Comparison of ENCODE assay signal across 30 mouse cellular contexts in genomic region chr2:112443491-112443890, GRCm38 (mm10). TPM values are rescaled to one million over a fixed set of nuclear protein-coding genes. Genes with fewer than 3 reads are reported as not detected.
A peak's percentile ranks its signal among the peaks of the same experiment; 100 is the strongest.
DNase-seq lines count a peak whose midpoint lies in the region; ATAC-seq and TF ChIP-seq lines count a peak whose summit lies in the region.
"Had no signal": no experiment of that assay in that cellular context is flagged by ENCODE, and none has a peak within 500 bp of the region (broad histone marks: within the 10 kb centered on the region; RNA-seq: fewer than 3 reads in every experiment).

No protein-coding gene starts in this region.

- no peaks in the 10 kb centered on the region for H3K4me1 ChIP-seq in forebrain, embryonic 11.5 days (replicated peaks; ENCODE audit: control insufficient read depth, insufficient read depth, low read length)
- H3K4me1 ChIP-seq: embryonic facial prominence, embryonic 12.5 days; hindbrain, embryonic 13.5 days; intestine, embryonic 15.5 days; limb, embryonic 10.5 days had no signal

- H3K36me3 ChIP-seq in C2C12 (ENCODE audit: control insufficient read depth, insufficient read depth): no peaks in the 10 kb centered on the region
- H3K36me3 ChIP-seq in forebrain, embryonic 11.5 days (ENCODE audit: control insufficient read depth, insufficient read depth, low read length): no peaks in the 10 kb centered on the region
- H3K36me3 ChIP-seq: embryonic facial prominence, embryonic 12.5 days; hindbrain, embryonic 13.5 days; intestine, embryonic 15.5 days; limb, embryonic 10.5 days had no signal

- H3K27ac ChIP-seq in left cerebral cortex, adult 2 months: peak overlapping the region; percentile 15; the same call in 1 of the 2 replicates
- H3K27ac ChIP-seq in forebrain, embryonic 11.5 days (ENCODE audit: low read depth, low read length): no peak overlapping the region
- H3K27ac ChIP-seq: embryonic facial prominence, embryonic 12.5 days; hindbrain, embryonic 13.5 days; intestine, embryonic 15.5 days; limb, embryonic 10.5 days had no signal

- intact Hi-C loops in left cerebral cortex, adult 2 months (cut with DNase I): no loop called here
- intact Hi-C loops in left cerebral cortex, postnatal 36 days (cut with DNase I): no loop called here

- no peak overlapping the region for H3K4me2 ChIP-seq in forebrain, embryonic 11.5 days (ENCODE audit: low read depth, low read length, severe bottlenecking)
- H3K4me2 ChIP-seq: embryonic facial prominence, embryonic 12.5 days; heart, embryonic 11.5 days; hindbrain, embryonic 13.5 days; intestine, embryonic 15.5 days had no signal

- H3K4me3 ChIP-seq in left cerebral cortex, adult 2 months: no peak overlapping the region
- no peak overlapping the region for H3K4me3 ChIP-seq in C2C12 (ENCODE audit: insufficient read depth, poor library complexity, severe bottlenecking)
- H3K4me3 ChIP-seq in forebrain, embryonic 11.5 days (ENCODE audit: low read depth, low read length): no peak overlapping the region
- H3K4me3 ChIP-seq: embryonic facial prominence, embryonic 12.5 days; hindbrain, embryonic 13.5 days; intestine, embryonic 15.5 days; limb, embryonic 10.5 days had no signal

- peak; percentile 26 to 28 for DNase-seq in left cerebral cortex, adult 2 months (ENCODE audit: extremely low spot score in 1 of 2, low spot score in 2 of 2)
- no peak for DNase-seq in left cerebral cortex, adult 11 months (ENCODE audit: low spot score)
- DNase-seq in 3T3-L1 (ENCODE audit: low read depth, low spot score): peak; percentile 97
- peak; percentile 21 to 28 for DNase-seq in left cerebral cortex, postnatal 36 days (ENCODE audit: low spot score in 2 of 2)
- no peak for DNase-seq in forebrain, embryonic 11.5 days (ENCODE audit: low spot score)
- DNase-seq in adrenal gland, postnatal 10 days: no peak
- DNase-seq: adrenal gland, adult 2 months; cerebellum, adult 11 months; cerebellum, postnatal 10 days; forebrain, postnatal 0 days; kidney, adult 9 months; kidney, postnatal 4 days; liver, postnatal 0 days; lung, postnatal 14 days; spleen, adult 18-20 months; thymus, adult 18-20 months; thymus, postnatal 4 days had no signal

- no peak for TF ChIP-seq CTCF in left cerebral cortex, adult 2 months (IDR thresholded peaks at IDR 0.05)
- TF ChIP-seq CTCF in C2C12 (IDR thresholded peaks at IDR 0.05; ENCODE audit: control insufficient read depth, insufficient read depth, insufficient read length): no peak

- H3ac ChIP-seq in C2C12 (ENCODE audit: control insufficient read depth, insufficient read length, low read depth): no peak overlapping the region

- H3K9ac ChIP-seq in forebrain, embryonic 11.5 days (ENCODE audit: low read length): no peak overlapping the region
- H3K9ac ChIP-seq: embryonic facial prominence, embryonic 12.5 days; forebrain, postnatal 0 days; hindbrain, embryonic 13.5 days; intestine, embryonic 15.5 days; liver, postnatal 0 days had no signal

- H3K27me3 ChIP-seq in C2C12 (ENCODE audit: control insufficient read depth, insufficient read depth, insufficient read length): no peaks in the 10 kb centered on the region
- no peaks in the 10 kb centered on the region for H3K27me3 ChIP-seq in forebrain, embryonic 11.5 days (ENCODE audit: control insufficient read depth, insufficient read depth, low read length)
- H3K27me3 ChIP-seq: CH12.LX; embryonic facial prominence, embryonic 12.5 days; intestine, embryonic 15.5 days had no signal

- H3K79me3 ChIP-seq in C2C12 (ENCODE audit: low read depth): no peaks in the 10 kb centered on the region

- no peak for ATAC-seq in forebrain, embryonic 11.5 days (replicated peaks; ENCODE audit: low FRiP score)
- ATAC-seq: forebrain, postnatal 0 days; intestine, embryonic 15.5 days; liver, postnatal 0 days; midbrain, embryonic 16.5 days had no signal

- no peaks in the 10 kb centered on the region for H3K9me3 ChIP-seq in forebrain, embryonic 11.5 days (ENCODE audit: control insufficient read depth, low read length)
- H3K9me3 ChIP-seq: embryonic facial prominence, embryonic 12.5 days; hindbrain, embryonic 13.5 days; intestine, embryonic 15.5 days; limb, embryonic 10.5 days had no signal

- no peaks in the 10 kb centered on the region for H3K79me2 ChIP-seq in C2C12 (ENCODE audit: control insufficient read depth, insufficient read depth)

- 70% methylated on average over 2 of the region's 2 CpGs for WGBS in forebrain, embryonic 11.5 days

TF ChIP-seq in C2C12, 6 proteins besides CTCF, POLR2A, EP300 and RAD21:
- TF ChIP-seq USF1 (IDR thresholded peaks at IDR 0.05; ENCODE audit: low read depth) (peak; percentile 12), CEBPB (IDR thresholded peaks at IDR 0.05; ENCODE audit: low read depth) (peak; percentile 97), MYOG (IDR thresholded peaks at IDR 0.05; ENCODE audit: control insufficient read depth, extremely low read depth, insufficient read length) (no peak), MYOD1 (IDR thresholded peaks at IDR 0.05; ENCODE audit: control insufficient read depth, insufficient read length, low read depth) (peak; percentile 70), FOSL1 (IDR thresholded peaks at IDR 0.05; ENCODE audit: insufficient read depth, low read length, poor library complexity, severe bottlenecking) (peak; percentile 99)

RNA-seq across cellular contexts. Expression of gene Emc7, which starts 11.3 kb away (rescaled TPM):
- 10 to 100 TPM; 47.1 to 52.2 TPM for total RNA-seq in left cerebral cortex, adult 2 months (2021)
- 15.0 TPM for polyA plus RNA-seq in C2C12 (2012; fragmentation: generic; extraction: Trizol)
- total RNA-seq in left cerebral cortex, postnatal 36 days (2021): 10 to 100 TPM; 46.7 to 50.5 TPM
- 9.9 and 11.6 TPM in 2 replicates for polyA plus RNA-seq in forebrain, embryonic 11.5 days (2014; fragmentation: Nextera tagmentation; extraction: Ambion mirVana)
- total RNA-seq in adrenal gland, postnatal 10 days (2021): 10 to 100 TPM; 23.8 to 27.3 TPM

RNA-seq across cellular contexts. Expression of gene Chrm5, which starts 37.1 kb away (rescaled TPM):
- total RNA-seq in left cerebral cortex, adult 2 months (2021): 1 to 10 TPM; 1.7 to 2.5 TPM
- polyA plus RNA-seq in C2C12 (2012; fragmentation: generic; extraction: Trizol): not detected
- 1 to 10 TPM in 1 of 2 experiments, under 1 TPM in 1; 0.44 to 1.5 TPM for total RNA-seq in left cerebral cortex, postnatal 36 days (2021)
- polyA plus RNA-seq in forebrain, embryonic 11.5 days (2014; fragmentation: Nextera tagmentation; extraction: Ambion mirVana): 0.27 TPM in 1 of 2 replicates, not detected in the other
- not detected for total RNA-seq in adrenal gland, postnatal 10 days (2021)
- total RNA-seq: adrenal gland, adult 2 months; CH12.LX; gastrocnemius, postnatal 4 days; heart, postnatal 25 days; liver, adult 2 months; MEL; neutrophil, adult 5-6 weeks had no signal
- polyA plus RNA-seq: adrenal gland, adult 2 months; embryonic facial prominence, embryonic 12.5 days; heart, embryonic 11.5 days; limb, embryonic 10.5 days; liver, adult 2 months; liver, postnatal 0 days had no signal

RNA-seq across cellular contexts. Expression of gene Aven, which starts 49.3 kb away (rescaled TPM):
- total RNA-seq in left cerebral cortex, adult 2 months (2021): 10 to 100 TPM in 1 of 2 experiments, 1 to 10 TPM in 1; 9.8 to 11.2 TPM
- polyA plus RNA-seq in C2C12 (2012; fragmentation: generic; extraction: Trizol): 19.9 TPM
- 10 to 100 TPM; 11.1 to 12.6 TPM for total RNA-seq in left cerebral cortex, postnatal 36 days (2021)
- polyA plus RNA-seq in forebrain, embryonic 11.5 days (2014; fragmentation: Nextera tagmentation; extraction: Ambion mirVana): 5.2 and 6.1 TPM in 2 replicates
- 10 to 100 TPM; 12.2 to 15.1 TPM for total RNA-seq in adrenal gland, postnatal 10 days (2021)

Comparison
In these comparisons a context has a peak if more than half of its experiments do, and no peak if none do; other contexts are left out.
1. DNase-seq: peak in left cerebral cortex, adult 2 months (2 of 2), 3T3-L1 (single experiment) and left cerebral cortex, postnatal 36 days (2 of 2); none in left cerebral cortex, adult 11 months (single experiment), forebrain, embryonic 11.5 days (single experiment) and adrenal gland, postnatal 10 days (single experiment).